Mouse (Mus musculus) left cerebral cortex, postnatal 4 days (tissue): ENCODE data around the gene Gpatch4. TPM values are rescaled to one million over a fixed set of nuclear protein-coding genes. Genes with fewer than 3 reads are reported as not detected.

Experiments
- DNase-seq: peaks from one replicate; pipeline ENCODE4 v3.0.0-alpha.2; 2022
- intact Hi-C: fragments of 180-260 bp; cut with DNase I; formaldehyde crosslinking; loops from one replicate; pipeline ENCODE4 v1.15.1; 2025
- total RNA-seq, 2 experiments: library from RNA; stranded (reverse); gene quantifications; 2 replicates each; pipeline ENCODE4 v1.2.3; 2021

The Gpatch4 gene
- total RNA-seq, 2 experiments from 2014 or later: 26.5 to 30.6 TPM

DNA sequence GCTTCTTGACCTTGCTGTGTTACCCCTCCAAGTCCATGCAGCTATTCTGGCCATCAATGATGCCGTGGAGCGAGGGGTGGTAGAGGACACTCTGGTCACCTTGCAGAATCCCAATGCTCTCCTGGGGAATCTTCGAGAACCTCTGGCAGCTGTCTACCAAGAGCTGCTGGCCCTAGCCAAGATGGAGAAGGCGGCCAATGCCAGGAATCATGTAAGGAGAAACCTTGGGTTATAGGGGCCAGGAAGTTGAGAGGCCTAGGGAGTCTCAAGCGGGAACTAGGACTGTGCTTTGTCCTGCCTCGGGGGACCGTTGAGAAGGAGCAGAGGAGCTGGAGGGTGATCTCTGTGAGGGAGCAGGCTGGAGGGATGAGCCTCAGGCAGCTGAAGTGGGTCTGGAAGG lies 47.2 kb downstream of the Gpatch4 start:
- no peak for DNase-seq
- intact Hi-C loops: no loop called here

DNA sequence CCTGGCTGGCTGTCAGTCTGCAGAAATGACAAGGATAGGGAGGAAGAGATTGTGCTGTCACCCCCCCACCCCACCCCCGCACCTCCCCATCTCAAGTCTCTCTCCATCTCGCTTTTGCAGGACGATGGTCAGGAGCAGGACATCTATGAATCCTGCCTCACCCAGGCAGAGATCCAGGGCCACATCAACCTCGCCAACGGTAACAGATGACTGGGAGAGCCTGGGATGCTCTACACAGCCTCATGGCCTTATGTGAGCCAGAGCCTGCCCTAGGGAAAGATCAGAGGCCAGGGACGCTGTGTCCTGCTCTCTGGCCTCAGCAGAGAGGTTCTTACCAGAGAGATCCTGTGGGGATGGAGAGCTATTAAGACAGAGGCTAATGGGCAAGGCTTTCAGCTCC lies 47.7 kb downstream of the Gpatch4 start:
- no peak for DNase-seq
- intact Hi-C loops: no loop called here

DNA sequence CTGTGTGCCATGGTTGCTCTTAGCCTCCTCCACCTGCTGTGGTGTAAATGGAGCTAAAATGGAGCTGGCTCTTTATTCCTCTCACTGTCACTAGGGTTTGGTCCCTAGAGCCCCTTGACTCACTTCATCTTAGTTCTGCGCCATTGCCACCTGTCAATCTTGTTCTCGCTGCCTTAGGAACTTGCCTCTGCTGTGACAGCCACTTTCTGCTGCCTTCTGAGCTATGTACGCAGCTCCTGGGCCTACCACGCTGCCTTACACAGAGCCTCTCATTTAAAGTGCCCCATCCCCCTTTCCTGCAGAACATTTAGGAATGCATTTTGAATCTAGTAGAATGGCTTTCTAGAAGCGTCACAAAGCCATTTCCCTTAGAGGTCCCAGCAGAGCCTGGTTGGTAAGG lies 51.2 kb downstream of the Gpatch4 start:
- intact Hi-C loops: no loop called here
- no peak for DNase-seq

DNA sequence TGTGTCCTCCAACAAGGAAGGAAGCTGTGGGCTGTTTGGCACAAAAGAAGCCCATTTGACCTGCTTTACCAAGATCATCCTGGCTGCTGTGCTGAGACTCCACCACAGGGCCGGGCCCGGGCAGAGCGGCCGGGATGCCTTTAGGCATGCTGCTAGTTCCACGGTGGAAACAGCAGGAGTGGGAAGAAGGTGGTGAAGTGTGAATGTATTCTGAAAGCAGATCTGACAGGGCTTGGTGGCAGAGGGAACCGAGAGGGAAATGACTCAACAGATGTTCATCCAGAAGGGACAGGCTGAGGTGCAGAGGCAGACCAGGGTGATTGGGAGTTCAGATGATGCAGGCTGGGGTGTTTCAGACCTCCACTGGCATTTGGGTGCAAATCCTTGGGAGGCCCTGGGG lies 54.8 kb downstream of the Gpatch4 start:
- intact Hi-C loops: loop anchor here (5.0 kb wide), 1 partner anchor 75 kb away; no protein-coding TSS in a partner anchor
- no peak for DNase-seq

DNA sequence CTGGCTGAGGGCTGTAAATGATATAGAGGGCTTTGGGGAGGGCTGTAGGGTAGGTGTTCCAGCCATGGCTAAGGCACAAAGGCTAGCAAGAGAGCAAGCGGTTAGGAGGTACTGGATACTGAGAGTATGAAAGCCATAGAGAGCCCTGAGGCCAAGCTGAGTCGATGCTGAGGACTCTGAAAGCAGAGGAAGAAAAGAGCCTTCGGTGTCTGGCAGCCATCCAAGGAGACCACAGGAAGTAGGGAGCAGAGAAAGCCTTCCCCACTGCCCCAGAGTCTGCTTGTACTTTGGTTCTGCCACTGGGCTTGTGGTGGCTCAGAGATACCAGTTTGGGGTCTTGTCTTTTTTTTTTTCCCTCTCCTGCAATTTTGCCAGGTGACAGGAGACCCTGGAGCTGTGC lies 57.3 kb downstream of the Gpatch4 start:
- intact Hi-C loops: no loop called here
- peak; percentile 42 for DNase-seq

DNA sequence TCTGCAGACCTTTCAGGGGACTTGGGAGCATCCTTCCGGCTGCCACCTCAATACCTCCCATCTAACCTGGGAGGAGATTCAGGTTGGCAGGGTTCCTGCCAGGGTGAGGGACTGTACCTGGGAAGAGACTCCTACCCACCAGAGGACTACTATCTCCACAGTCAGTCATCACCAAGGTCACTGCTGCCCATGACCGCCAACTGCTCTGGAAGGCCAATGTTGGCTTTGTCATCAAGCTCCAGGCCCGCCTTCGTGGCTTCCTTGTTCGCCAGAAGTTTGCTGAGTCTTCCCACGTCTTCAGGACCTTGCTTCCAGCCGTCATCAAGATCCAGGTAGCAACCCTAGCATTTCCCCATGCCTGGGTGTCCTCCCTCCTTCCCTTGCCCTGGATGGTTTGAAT lies 58.8 kb downstream of the Gpatch4 start:
- intact Hi-C loops: no loop called here
- DNase-seq: no peak

DNA sequence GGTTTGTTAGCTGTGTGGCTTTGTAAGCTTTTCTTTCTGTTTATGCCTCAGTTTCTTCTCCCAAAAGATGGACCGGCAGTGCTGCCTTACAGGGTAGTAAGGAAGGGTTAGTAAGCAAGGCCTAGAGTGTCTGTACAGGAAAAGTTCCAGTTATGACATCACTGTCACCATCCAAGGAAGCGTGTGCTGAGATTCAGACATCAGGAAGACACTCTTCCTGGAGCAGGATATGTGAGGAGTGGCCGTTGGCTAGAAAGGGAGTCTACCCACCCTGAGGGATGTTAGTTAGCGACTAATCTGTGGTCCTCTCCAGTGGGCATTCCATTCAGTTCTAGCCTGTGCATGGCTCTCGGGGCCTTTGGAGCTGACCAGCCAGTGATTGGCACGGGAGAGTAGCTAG lies 59.3 kb downstream of the Gpatch4 start:
- DNase-seq: no peak
- intact Hi-C loops: no loop called here

DNA sequence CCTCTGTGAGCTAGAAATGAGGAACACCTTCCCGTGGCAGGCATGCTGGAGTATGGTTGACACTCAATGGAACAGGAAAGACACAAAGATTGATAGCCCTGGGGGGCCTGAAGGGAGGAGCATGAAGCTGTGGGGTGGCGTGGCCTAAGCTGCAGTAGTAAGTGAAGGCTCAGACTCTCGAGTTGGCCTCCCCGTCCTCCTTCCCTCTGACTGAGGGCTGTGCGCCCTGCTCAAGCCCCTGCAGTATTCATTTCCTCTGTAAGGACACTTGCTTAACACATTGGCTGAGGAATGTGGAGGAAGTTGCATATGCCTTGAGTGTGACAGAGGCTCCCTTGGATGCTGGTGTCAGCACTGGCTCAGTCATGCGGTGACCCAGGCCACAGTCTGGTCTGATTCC lies 59.7 kb downstream of the Gpatch4 start:
- no peak for DNase-seq
- intact Hi-C loops: no loop called here

Other genes starting within 250 kb of the Gpatch4 start
- under 1 TPM; 0.38 to 0.93 TPM for gene Ntrk1, start 247.9 kb upstream of the Gpatch4 start, total RNA-seq
- 1 to 10 TPM in 1 of 2 experiments, under 1 TPM in 1; 0.70 to 1.9 TPM for gene Insrr, start 246.2 kb upstream of the Gpatch4 start, total RNA-seq
- 10 to 100 TPM in 1 of 2 experiments, 1 to 10 TPM in 1; 8.0 to 11.5 TPM for gene Pear1, start 218.8 kb upstream of the Gpatch4 start, total RNA-seq
- gene Sh2d2a, start 196.4 kb upstream of the Gpatch4 start, total RNA-seq: not detected
- 10 to 100 TPM; 72.8 to 73.3 TPM for gene Prcc, start 157.5 kb upstream of the Gpatch4 start, total RNA-seq
- 100 to 1,000 TPM; 131 to 136 TPM for gene Hdgf, start 136.8 kb upstream of the Gpatch4 start, total RNA-seq
- gene Mrpl24, start 123.6 kb upstream of the Gpatch4 start, total RNA-seq: 10 to 100 TPM; 43.6 to 49.0 TPM
- gene Isg20l2, start 112.8 kb upstream of the Gpatch4 start, total RNA-seq: 10 to 100 TPM; 23.4 to 24.9 TPM
- 10 to 100 TPM; 17.1 to 17.8 TPM for gene Rrnad1, start 112.4 kb upstream of the Gpatch4 start, total RNA-seq
- 1 to 10 TPM; 6.9 to 8.2 TPM for gene Crabp2, start 94.4 kb upstream of the Gpatch4 start, total RNA-seq
- 10 to 100 TPM; 25.8 to 25.9 TPM for gene Nes, start 72.0 kb upstream of the Gpatch4 start, total RNA-seq
- gene Bcan, start 42.9 kb upstream of the Gpatch4 start, total RNA-seq: 100 to 1,000 TPM; 183 to 192 TPM
- under 1 TPM; 0.40 to 0.46 TPM for gene Hapln2, start 15.5 kb upstream of the Gpatch4 start, total RNA-seq
- 10 to 100 TPM; 59.0 to 66.1 TPM for gene Naxe, start 15.4 kb downstream of the Gpatch4 start, total RNA-seq
- gene Ttc24, start 35.2 kb downstream of the Gpatch4 start, total RNA-seq: not detected
- gene Iqgap3, start 38.9 kb downstream of the Gpatch4 start, total RNA-seq: 1 to 10 TPM; 3.5 to 3.9 TPM
- gene Mef2d, start 99.3 kb downstream of the Gpatch4 start, total RNA-seq: 100 to 1,000 TPM; 113 to 121 TPM
- 1 to 10 TPM in 1 of 2 experiments, under 1 TPM in 1; 0.46 to 1.4 TPM for gene Rhbg, start 211.6 kb downstream of the Gpatch4 start, total RNA-seq
- under 1 TPM; 0.80 to 0.89 TPM for gene Gm38392, start 244.1 kb downstream of the Gpatch4 start, total RNA-seq